Mouse (Mus musculus): ENCODE measurements around the gene Rbm15.

GRCm38 (mm10) chr3:107365341-107365740, 31.9 kb upstream of the Rbm15 start:
- TF ChIP-seq CTCF (conservative IDR thresholded peaks at IDR 0.05; ENCODE audit: low read length) (no peak), POU5F1 (IDR thresholded peaks at IDR 0.05; ENCODE audit: borderline replicate concordance, low read length) (no peak)

Measured in E14TG2a.4 (cell line).